Mouse (Mus musculus): ENCODE measurements at regions not wholly inside any gene's neighbourhood (a gene's known extent, or its start where the extent isn't known, plus 50 kb on each side); places are given as distances from the start of the nearest gene placed in this dataset.

- H3K9me3 ChIP-seq (ENCODE audit: control insufficient read depth, low read length): no peaks in the 10 kb centered on the region
- H3K27ac ChIP-seq (ENCODE audit: low read length): no peak overlapping the region
- no peaks in the 10 kb centered on the region for H3K4me1 ChIP-seq (replicated peaks; ENCODE audit: control insufficient read depth, insufficient read depth, low read length)
- no peaks in the 10 kb centered on the region for H3K36me3 ChIP-seq (ENCODE audit: control insufficient read depth, insufficient read depth, low read length)
- WGBS: 61% methylated on average over 2 of the region's 2 CpGs
- no peak overlapping the region for H3K4me2 ChIP-seq (ENCODE audit: low read depth, low read length)
- H3K4me3 ChIP-seq (ENCODE audit: low read length): no peak overlapping the region
- no peak overlapping the region for H3K9ac ChIP-seq (ENCODE audit: low read length)
- H3K27me3 ChIP-seq (ENCODE audit: control insufficient read depth, insufficient read depth, low read depth, low read length): no peaks in the 10 kb centered on the region
- no peak for ATAC-seq (ENCODE audit: low read depth)
Measured at GRCm38 (mm10) chr5:85621078-85621477, 444.3 kb downstream of the Cenpc1 start.

- Histone ChIP-seq H3K4me1 (replicated peaks; ENCODE audit: control insufficient read depth, insufficient read depth, low read length) (no peaks in the 10 kb centered on the region), H3K9me3 (ENCODE audit: control insufficient read depth, low read length) (no peaks in the 10 kb centered on the region), H3K27ac (ENCODE audit: low read length) (no peak overlapping the region), H3K4me3 (ENCODE audit: low read length) (no peak overlapping the region), H3K9ac (ENCODE audit: low read length) (no peak overlapping the region), H3K27me3 (ENCODE audit: control insufficient read depth, insufficient read depth, low read depth, low read length) (no peaks in the 10 kb centered on the region), H3K4me2 (ENCODE audit: low read depth, low read length) (no peak overlapping the region), H3K36me3 (ENCODE audit: control insufficient read depth, insufficient read depth, low read length) (no peaks in the 10 kb centered on the region)
- ATAC-seq (ENCODE audit: low read depth): peak; percentile 53
- 50% methylated on average over 3 of the region's 3 CpGs for WGBS
Measured at GRCm38 (mm10) chr5:85614783-85615182, 450.6 kb downstream of the Cenpc1 start.

- Histone ChIP-seq H3K9me3 (ENCODE audit: control insufficient read depth, low read length) (no peaks in the 10 kb centered on the region), H3K36me3 (ENCODE audit: control insufficient read depth, insufficient read depth, low read length) (no peaks in the 10 kb centered on the region), H3K4me1 (replicated peaks; ENCODE audit: control insufficient read depth, insufficient read depth, low read length) (no peaks in the 10 kb centered on the region), H3K27me3 (ENCODE audit: control insufficient read depth, insufficient read depth, low read depth, low read length) (no peaks in the 10 kb centered on the region), H3K4me2 (ENCODE audit: low read depth, low read length) (no peak overlapping the region), H3K27ac (ENCODE audit: low read length) (no peak overlapping the region), H3K4me3 (ENCODE audit: low read length) (no peak overlapping the region), H3K9ac (ENCODE audit: low read length) (no peak overlapping the region)
- peak; percentile 94 for ATAC-seq (ENCODE audit: low read depth)
- 54% methylated on average over 4 of the region's 4 CpGs for WGBS
Measured at GRCm38 (mm10) chr5:85612606-85613005, 452.8 kb downstream of the Cenpc1 start.

GRCm38 (mm10) chr5:85609104-85609503 is 456.3 kb downstream of the Cenpc1 start:
- Histone ChIP-seq H3K9me3 (ENCODE audit: control insufficient read depth, low read length) (no peaks in the 10 kb centered on the region), H3K27me3 (ENCODE audit: control insufficient read depth, insufficient read depth, low read depth, low read length) (no peaks in the 10 kb centered on the region), H3K4me2 (ENCODE audit: low read depth, low read length) (no peak overlapping the region), H3K4me1 (replicated peaks; ENCODE audit: control insufficient read depth, insufficient read depth, low read length) (no peaks in the 10 kb centered on the region), H3K27ac (ENCODE audit: low read length) (no peak overlapping the region), H3K4me3 (ENCODE audit: low read length) (no peak overlapping the region), H3K9ac (ENCODE audit: low read length) (no peak overlapping the region), H3K36me3 (ENCODE audit: control insufficient read depth, insufficient read depth, low read length) (no peaks in the 10 kb centered on the region)
- ATAC-seq (ENCODE audit: low read depth): no peak
- WGBS: 76% methylated on average over 4 of the region's 4 CpGs

- Histone ChIP-seq H3K36me3 (ENCODE audit: control insufficient read depth, insufficient read depth, low read length) (no peaks in the 10 kb centered on the region), H3K4me3 (ENCODE audit: low read length) (no peak overlapping the region), H3K4me1 (replicated peaks; ENCODE audit: control insufficient read depth, insufficient read depth, low read length) (no peaks in the 10 kb centered on the region), H3K9ac (ENCODE audit: low read length) (no peak overlapping the region), H3K9me3 (ENCODE audit: control insufficient read depth, low read length) (no peaks in the 10 kb centered on the region), H3K4me2 (ENCODE audit: low read depth, low read length) (no peak overlapping the region), H3K27ac (ENCODE audit: low read length) (no peak overlapping the region), H3K27me3 (ENCODE audit: control insufficient read depth, insufficient read depth, low read depth, low read length) (no peaks in the 10 kb centered on the region)
- no peak for ATAC-seq (ENCODE audit: low read depth)
Measured at GRCm38 (mm10) chr5:85598164-85598563, 467.2 kb downstream of the Cenpc1 start.

- 18% methylated on average over 1 of the region's 1 CpGs for WGBS
- no peak for ATAC-seq (ENCODE audit: low read depth)
- Histone ChIP-seq H3K27me3 (ENCODE audit: control insufficient read depth, insufficient read depth, low read depth, low read length) (no peaks in the 10 kb centered on the region), H3K4me1 (replicated peaks; ENCODE audit: control insufficient read depth, insufficient read depth, low read length) (no peaks in the 10 kb centered on the region), H3K36me3 (ENCODE audit: control insufficient read depth, insufficient read depth, low read length) (no peaks in the 10 kb centered on the region), H3K4me2 (ENCODE audit: low read depth, low read length) (no peak overlapping the region), H3K9me3 (ENCODE audit: control insufficient read depth, low read length) (no peaks in the 10 kb centered on the region), H3K4me3 (ENCODE audit: low read length) (no peak overlapping the region), H3K9ac (ENCODE audit: low read length) (no peak overlapping the region), H3K27ac (ENCODE audit: low read length) (no peak overlapping the region)
Measured at GRCm38 (mm10) chr5:85595082-85595447, 470.3 kb downstream of the Cenpc1 start.

- Histone ChIP-seq H3K4me2 (ENCODE audit: low read depth, low read length) (no peak overlapping the region), H3K4me1 (replicated peaks; ENCODE audit: control insufficient read depth, insufficient read depth, low read length) (no peaks in the 10 kb centered on the region), H3K36me3 (ENCODE audit: control insufficient read depth, insufficient read depth, low read length) (no peaks in the 10 kb centered on the region), H3K9ac (ENCODE audit: low read length) (no peak overlapping the region), H3K9me3 (ENCODE audit: control insufficient read depth, low read length) (no peaks in the 10 kb centered on the region), H3K27me3 (ENCODE audit: control insufficient read depth, insufficient read depth, low read depth, low read length) (no peaks in the 10 kb centered on the region), H3K27ac (ENCODE audit: low read length) (no peak overlapping the region), H3K4me3 (ENCODE audit: low read length) (no peak overlapping the region)
- WGBS: 55% methylated on average over 4 of the region's 4 CpGs
- no peak for ATAC-seq (ENCODE audit: low read depth)
Measured at GRCm38 (mm10) chr5:85594413-85595081, 470.8 kb downstream of the Cenpc1 start.

- WGBS: 47% methylated on average over 3 of the region's 3 CpGs
- no peaks in the 10 kb centered on the region for H3K9me3 ChIP-seq (ENCODE audit: control insufficient read depth, low read length)
- H3K9ac ChIP-seq (ENCODE audit: low read length): no peak overlapping the region
- H3K4me1 ChIP-seq (replicated peaks; ENCODE audit: control insufficient read depth, insufficient read depth, low read length): no peaks in the 10 kb centered on the region
- H3K4me2 ChIP-seq (ENCODE audit: low read depth, low read length): no peak overlapping the region
- H3K36me3 ChIP-seq (ENCODE audit: control insufficient read depth, insufficient read depth, low read length): no peaks in the 10 kb centered on the region
- H3K27ac ChIP-seq (ENCODE audit: low read length): no peak overlapping the region
- no peak for ATAC-seq (ENCODE audit: low read depth)
- H3K4me3 ChIP-seq (ENCODE audit: low read length): no peak overlapping the region
- H3K27me3 ChIP-seq (ENCODE audit: control insufficient read depth, insufficient read depth, low read depth, low read length): no peaks in the 10 kb centered on the region
Measured at GRCm38 (mm10) chr5:85592236-85592635, 473.1 kb downstream of the Cenpc1 start.

GRCm38 (mm10) chr5:85586727-85587126 is 478.7 kb downstream of the Cenpc1 start:
- no peaks in the 10 kb centered on the region for H3K9me3 ChIP-seq (ENCODE audit: control insufficient read depth, low read length)
- no peak overlapping the region for H3K9ac ChIP-seq (ENCODE audit: low read length)
- H3K4me3 ChIP-seq (ENCODE audit: low read length): no peak overlapping the region
- H3K36me3 ChIP-seq (ENCODE audit: control insufficient read depth, insufficient read depth, low read length): no peaks in the 10 kb centered on the region
- 17% methylated on average over 3 of the region's 3 CpGs for WGBS
- no peak for ATAC-seq (ENCODE audit: low read depth)
- H3K4me2 ChIP-seq (ENCODE audit: low read depth, low read length): no peak overlapping the region
- H3K27me3 ChIP-seq (ENCODE audit: control insufficient read depth, insufficient read depth, low read depth, low read length): no peaks in the 10 kb centered on the region
- no peak overlapping the region for H3K27ac ChIP-seq (ENCODE audit: low read length)
- H3K4me1 ChIP-seq (replicated peaks; ENCODE audit: control insufficient read depth, insufficient read depth, low read length): no peaks in the 10 kb centered on the region

- no peak for ATAC-seq (ENCODE audit: low read depth)
- H3K27ac ChIP-seq (ENCODE audit: low read length): no peak overlapping the region
- H3K4me2 ChIP-seq (ENCODE audit: low read depth, low read length): no peak overlapping the region
- no peaks in the 10 kb centered on the region for H3K36me3 ChIP-seq (ENCODE audit: control insufficient read depth, insufficient read depth, low read length)
- no peaks in the 10 kb centered on the region for H3K9me3 ChIP-seq (ENCODE audit: control insufficient read depth, low read length)
- no peaks in the 10 kb centered on the region for H3K27me3 ChIP-seq (ENCODE audit: control insufficient read depth, insufficient read depth, low read depth, low read length)
- H3K9ac ChIP-seq (ENCODE audit: low read length): no peak overlapping the region
- no peak overlapping the region for H3K4me3 ChIP-seq (ENCODE audit: low read length)
- peaks cover 3% of the 10 kb centered on the region for H3K4me1 ChIP-seq (replicated peaks; ENCODE audit: control insufficient read depth, insufficient read depth, low read length)
Measured at GRCm38 (mm10) chr5:85572531-85572930, 492.9 kb downstream of the Cenpc1 start.

Measured in lung, embryonic 16.5 days (tissue).